Mouse (Mus musculus): Measurements from ENCODE around the gene Eif4g1. TPM values are rescaled to one million over a fixed set of nuclear protein-coding genes. Genes with fewer than 3 reads are reported as not detected.

Gene Eif4g1
- polyA plus RNA-seq, 2 experiments, result 65.1 to 101 TPM

- Histone ChIP-seq H3K4me1 (replicated peaks; ENCODE audit: control insufficient read depth in 2 of 2, insufficient read depth in 2 of 2, low read length in 1 of 2) (peaks cover 29 to 48% of the 10 kb centered on the region in 2 experiments), H3K4me3 (ENCODE audit: insufficient read depth in 1 of 2, low read depth in 2 of 2, low read length in 2 of 2) (peak overlapping the region; percentile 79 to 84), H3K9ac (replicated peaks) (peak overlapping the region; percentile 72), H3K27ac (peak overlapping the region; percentile 5; the same call in 1 of the 2 replicates), H3K36me3 (replicated peaks; ENCODE audit: control insufficient read depth, insufficient read depth, low read depth) (peaks cover 19% of the 10 kb centered on the region), H3K4me2 (ENCODE audit: low read depth) (peak overlapping the region; percentile 95), H3K9me3 (ENCODE audit: control insufficient read depth, low read length) (no peaks in the 10 kb centered on the region), H3K27me3 (ENCODE audit: control insufficient read depth, insufficient read depth, low read length) (no peaks in the 10 kb centered on the region)
- TF ChIP-seq CTCF (IDR thresholded peaks at IDR 0.05; ENCODE audit: low read depth), result no peak
- no peak for TF ChIP-seq EP300 (IDR thresholded peaks at IDR 0.05; ENCODE audit: low read depth)
- WGBS (ENCODE audit: insufficient replicate concordance), result 54% methylated on average over 11 of the region's 11 CpGs
- DNase-seq (ENCODE audit: low read depth in 3 of 3, low spot score in 3 of 3) (no peak), ATAC-seq (ENCODE audit: insufficient read depth) (no peak)
These were observed 46.4 kb downstream of the Eif4g1 start for GRCm38 (mm10) chr16:20714307-20715080.

GRCm38 (mm10) chr16:20715161-20715560 lies 47.0 kb downstream of the Eif4g1 start:
- Histone ChIP-seq H3K9me3 (ENCODE audit: control insufficient read depth, low read length) (no peaks in the 10 kb centered on the region), H3K4me1 (replicated peaks; ENCODE audit: control insufficient read depth in 2 of 2, insufficient read depth in 2 of 2, low read length in 1 of 2) (peaks cover 29 to 48% of the 10 kb centered on the region in 2 experiments), H3K4me3 (ENCODE audit: insufficient read depth in 1 of 2, low read depth in 2 of 2, low read length in 2 of 2) (peak overlapping the region; percentile 79 to 84), H3K27ac (peak overlapping the region; percentile 5), H3K36me3 (replicated peaks; ENCODE audit: control insufficient read depth, insufficient read depth, low read depth) (peaks cover 15% of the 10 kb centered on the region), H3K27me3 (ENCODE audit: control insufficient read depth, insufficient read depth, low read length) (no peaks in the 10 kb centered on the region), H3K9ac (replicated peaks) (peak overlapping the region; percentile 72), H3K4me2 (ENCODE audit: low read depth) (peak overlapping the region; percentile 95)
- no peak for TF ChIP-seq EP300 (IDR thresholded peaks at IDR 0.05; ENCODE audit: low read depth)
- TF ChIP-seq CTCF (IDR thresholded peaks at IDR 0.05; ENCODE audit: low read depth), result no peak
- DNase-seq (ENCODE audit: low read depth in 3 of 3, low spot score in 3 of 3) (no peak), ATAC-seq (ENCODE audit: insufficient read depth) (no peak)
- 53% methylated on average over 2 of the region's 2 CpGs for WGBS (ENCODE audit: insufficient replicate concordance)

GRCm38 (mm10) chr16:20715566-20715965 lies 47.5 kb downstream of the Eif4g1 start:
- Histone ChIP-seq H3K9ac (replicated peaks) (peak overlapping the region; percentile 72), H3K4me1 (replicated peaks; ENCODE audit: control insufficient read depth in 2 of 2, insufficient read depth in 2 of 2, low read length in 1 of 2) (peaks cover 29 to 48% of the 10 kb centered on the region in 2 experiments), H3K36me3 (replicated peaks; ENCODE audit: control insufficient read depth, insufficient read depth, low read depth) (peaks cover 13% of the 10 kb centered on the region), H3K4me3 (ENCODE audit: insufficient read depth in 1 of 2, low read depth in 2 of 2, low read length in 2 of 2) (peak overlapping the region; percentile 79 to 84), H3K9me3 (ENCODE audit: control insufficient read depth, low read length) (no peaks in the 10 kb centered on the region), H3K27ac (peak overlapping the region; percentile 5), H3K4me2 (ENCODE audit: low read depth) (peak overlapping the region; percentile 95), H3K27me3 (ENCODE audit: control insufficient read depth, insufficient read depth, low read length) (no peaks in the 10 kb centered on the region)
- WGBS (ENCODE audit: insufficient replicate concordance), result 4% methylated on average over 11 of the region's 12 CpGs
- DNase-seq (ENCODE audit: low read depth in 3 of 3, low spot score in 3 of 3) (no peak), ATAC-seq (ENCODE audit: insufficient read depth) (no peak)
- TF ChIP-seq CTCF (IDR thresholded peaks at IDR 0.05; ENCODE audit: low read depth) (0 out of 2 replicates have a peak, but pooled peaks have one; percentile 5), EP300 (IDR thresholded peaks at IDR 0.05; ENCODE audit: low read depth) (no peak)

- Histone ChIP-seq H3K4me2 (ENCODE audit: low read depth) (peak overlapping the region; percentile 95), H3K36me3 (replicated peaks; ENCODE audit: control insufficient read depth, insufficient read depth, low read depth) (peaks cover 11% of the 10 kb centered on the region), H3K4me3 (ENCODE audit: insufficient read depth in 1 of 2, low read depth in 2 of 2, low read length in 2 of 2) (peak overlapping the region; percentile 79 to 84), H3K27me3 (ENCODE audit: control insufficient read depth, insufficient read depth, low read length) (no peaks in the 10 kb centered on the region), H3K9me3 (ENCODE audit: control insufficient read depth, low read length) (no peaks in the 10 kb centered on the region), H3K27ac (peak overlapping the region; percentile 80), H3K4me1 (replicated peaks; ENCODE audit: control insufficient read depth in 2 of 2, insufficient read depth in 2 of 2, low read length in 1 of 2) (peaks cover 29 to 45% of the 10 kb centered on the region in 2 experiments), H3K9ac (replicated peaks) (peak overlapping the region; percentile 72)
- TF ChIP-seq EP300 (IDR thresholded peaks at IDR 0.05; ENCODE audit: low read depth) (no peak), CTCF (IDR thresholded peaks at IDR 0.05; ENCODE audit: low read depth) (peak; percentile 4; the same call in 1 of the 2 replicates)
- peak in 1 of 3 experiments; percentile 62 for DNase-seq (ENCODE audit: low read depth in 3 of 3, low spot score in 3 of 3)
- 1% methylated on average over 68 of the region's 68 CpGs for WGBS (ENCODE audit: insufficient replicate concordance)
- peak; percentile 55 for ATAC-seq (ENCODE audit: insufficient read depth)
These were observed 48.1 kb downstream of the Eif4g1 start for GRCm38 (mm10) chr16:20715976-20716840.

Data from liver, embryonic 14.5 days (tissue).